Mouse (Mus musculus): Measurements from ENCODE around the gene Fam204a.

Fam204a gene

GRCm38 (mm10) chr19:60160611-60161274 lies 65.8 kb downstream of the Fam204a start:
- no peak for DNase-seq (ENCODE audit: low spot score in 2 of 2)

- DNase-seq (ENCODE audit: low spot score in 2 of 2), result no peak
Measured at GRCm38 (mm10) chr19:60159827-60160226, 66.7 kb downstream of the Fam204a start.

- DNase-seq (ENCODE audit: low spot score in 2 of 2), result no peak
Measured at GRCm38 (mm10) chr19:60155266-60155665, 71.2 kb downstream of the Fam204a start.

GRCm38 (mm10) chr19:60153096-60153495 lies 73.4 kb downstream of the Fam204a start:
- no peak for DNase-seq (ENCODE audit: low spot score in 2 of 2)

- DNase-seq (ENCODE audit: low spot score in 2 of 2), result no peak
Measured at GRCm38 (mm10) chr19:60150056-60150455, 76.4 kb downstream of the Fam204a start.

GRCm38 (mm10) chr19:60149078-60149960 lies 77.2 kb downstream of the Fam204a start:
- DNase-seq (ENCODE audit: low spot score in 2 of 2), result no peak

Data from right cerebral cortex, postnatal 36 days (tissue).